Mouse (Mus musculus) kidney, adult 18-20 months (tissue): ENCODE measurements around the gene Nmi.

Source experiments
- DNase-seq: peaks from one replicate; pipeline ENCODE4 v3.0.0; 2021

The Nmi gene

DNA sequence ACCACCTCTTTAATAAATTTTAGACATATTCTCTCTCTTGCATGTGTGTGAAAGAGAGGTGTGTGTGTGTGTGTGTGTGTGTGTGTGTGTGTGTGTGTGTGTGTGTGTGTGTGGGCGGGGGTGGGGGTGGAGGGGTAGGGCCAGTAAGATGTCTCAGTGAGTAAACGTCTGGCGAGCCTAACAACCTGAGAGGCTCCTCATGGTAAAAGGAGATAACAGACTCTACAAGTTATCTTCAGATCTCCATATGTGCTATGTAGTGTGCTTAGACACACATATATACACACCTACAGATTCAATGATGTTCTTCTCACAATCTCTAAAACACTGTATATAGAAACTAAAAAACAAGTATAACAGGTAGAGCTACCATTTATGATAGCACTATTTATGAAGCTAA, 34.5 kb downstream of the Nmi start:
- DNase-seq: no peak

DNA sequence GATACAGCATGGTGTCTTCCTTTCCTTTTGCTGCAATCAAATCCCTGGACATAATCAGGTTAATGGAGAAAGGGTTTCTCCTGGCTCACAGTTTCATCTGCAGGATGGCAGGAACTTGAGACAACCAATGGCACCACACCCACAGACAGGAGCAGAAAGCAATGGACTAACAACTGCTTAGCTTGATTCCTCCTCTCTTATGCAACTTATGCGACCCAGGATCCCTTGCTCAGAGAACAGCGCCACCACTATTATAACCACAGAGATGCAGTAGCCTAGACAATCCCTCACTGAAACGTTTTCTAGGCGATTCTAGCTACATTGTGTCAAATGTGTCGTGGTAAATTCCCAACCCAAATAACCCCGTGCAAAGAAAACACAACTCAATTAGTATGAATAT, 36.3 kb downstream of the Nmi start:
- no peak for DNase-seq

- DNase-seq: no peak
Observed at GRCm38 (mm10) chr2:51936585-51936984, 36.7 kb downstream of the Nmi start.

DNA sequence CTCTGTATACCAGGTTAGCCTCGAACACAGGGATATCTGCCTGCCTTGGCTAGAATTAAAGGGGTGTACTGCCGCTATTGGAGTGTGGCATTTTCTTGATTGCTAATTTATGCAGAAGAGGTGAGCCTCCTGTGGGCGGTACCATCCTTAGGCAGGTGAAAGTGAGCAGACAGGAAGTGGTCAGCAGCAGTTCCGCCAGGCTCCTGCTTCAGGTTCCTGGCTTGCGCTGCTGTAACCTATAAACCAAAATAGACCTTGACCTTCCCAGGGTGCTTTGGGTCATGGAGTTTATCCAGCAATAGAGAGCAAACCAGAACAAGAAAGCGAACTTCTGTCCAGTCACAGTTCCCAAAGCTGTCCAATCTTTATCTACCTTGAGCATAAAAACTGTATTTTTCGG, 37.4 kb downstream of the Nmi start:
- no peak for DNase-seq

DNA sequence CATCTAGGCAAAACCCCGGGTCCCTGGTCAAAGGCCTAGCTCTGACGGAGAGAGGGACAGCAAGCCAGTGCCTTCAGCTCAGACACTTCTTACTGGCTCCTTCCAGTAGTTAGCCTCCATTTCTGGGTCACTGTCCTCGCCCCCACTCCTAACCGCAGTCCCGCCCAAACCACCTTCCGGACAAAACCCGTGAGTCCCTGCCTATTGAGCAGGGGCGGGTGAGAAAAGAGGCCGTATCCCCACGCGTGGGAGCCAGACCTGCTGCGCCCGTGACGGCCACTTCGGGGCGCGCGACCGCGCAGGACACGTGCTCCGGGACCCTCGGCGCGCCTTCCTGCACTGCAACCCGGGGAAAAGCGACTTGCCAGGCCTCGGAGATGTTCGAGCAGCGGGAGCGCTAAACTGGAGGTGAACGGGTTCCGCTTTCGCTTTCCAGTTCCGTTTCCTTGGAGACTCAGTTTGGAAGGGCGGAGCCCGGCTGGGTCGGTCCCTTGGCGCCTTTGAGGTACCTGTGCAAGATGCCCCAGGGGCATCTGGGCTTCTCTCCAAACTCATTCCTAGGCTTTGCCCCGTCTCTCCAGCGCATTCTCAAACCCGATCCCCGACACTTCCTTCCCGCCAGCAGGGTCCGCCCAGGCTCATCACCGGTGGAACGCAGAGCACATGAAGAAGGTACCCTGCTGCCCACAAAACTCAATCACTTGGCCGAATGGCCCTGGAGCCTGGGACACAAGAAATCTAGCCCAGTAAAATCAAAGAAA, 38.5 kb downstream of the Nmi start, which contains the start of gene Rbm43:
Gene Rbm43 (minus strand): TSS at position 590 of the 761 bp plus-strand sequence.
- DNase-seq: peak; percentile 75

DNA sequence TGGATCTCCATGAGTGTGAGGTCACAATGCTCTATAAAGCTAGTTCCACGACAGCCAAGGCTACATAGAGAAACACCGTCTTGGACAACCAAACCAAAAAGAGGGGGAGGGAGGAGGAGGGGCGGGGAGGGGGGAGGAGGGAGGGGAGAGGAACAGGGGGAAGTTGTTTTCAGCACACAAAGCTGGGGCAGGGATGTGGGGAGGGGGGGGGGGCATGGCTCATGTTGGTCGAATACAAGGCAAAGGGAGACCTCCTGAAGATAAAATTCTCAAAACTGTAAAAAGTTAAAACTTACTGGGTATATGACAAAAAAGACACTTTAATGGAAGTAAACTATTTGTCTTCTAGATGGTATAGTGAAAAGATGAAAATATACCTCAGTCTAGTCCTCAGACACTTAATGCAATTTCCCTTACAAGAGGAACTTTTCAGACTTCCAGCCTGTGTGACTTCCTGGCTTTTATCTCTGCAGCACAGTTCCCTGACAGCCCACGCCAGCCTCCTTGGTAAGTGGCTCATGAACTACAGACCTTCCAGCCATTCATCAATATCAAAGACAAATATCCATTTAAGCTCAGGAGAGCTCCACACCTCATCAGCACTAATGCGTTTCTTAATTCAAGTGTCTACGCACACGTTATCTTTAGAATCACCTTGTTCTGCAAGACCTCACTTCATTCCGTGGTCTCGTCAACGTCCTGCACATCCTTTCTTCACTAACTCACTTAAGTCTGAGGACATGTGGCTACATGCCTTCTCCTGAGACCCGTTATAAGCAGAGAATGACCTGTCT, 39.8 kb downstream of the Nmi start:
- DNase-seq: no peak

GRCm38 (mm10) chr2:51931241-51931640, 42.1 kb downstream of the Nmi start:
- no peak for DNase-seq

DNA sequence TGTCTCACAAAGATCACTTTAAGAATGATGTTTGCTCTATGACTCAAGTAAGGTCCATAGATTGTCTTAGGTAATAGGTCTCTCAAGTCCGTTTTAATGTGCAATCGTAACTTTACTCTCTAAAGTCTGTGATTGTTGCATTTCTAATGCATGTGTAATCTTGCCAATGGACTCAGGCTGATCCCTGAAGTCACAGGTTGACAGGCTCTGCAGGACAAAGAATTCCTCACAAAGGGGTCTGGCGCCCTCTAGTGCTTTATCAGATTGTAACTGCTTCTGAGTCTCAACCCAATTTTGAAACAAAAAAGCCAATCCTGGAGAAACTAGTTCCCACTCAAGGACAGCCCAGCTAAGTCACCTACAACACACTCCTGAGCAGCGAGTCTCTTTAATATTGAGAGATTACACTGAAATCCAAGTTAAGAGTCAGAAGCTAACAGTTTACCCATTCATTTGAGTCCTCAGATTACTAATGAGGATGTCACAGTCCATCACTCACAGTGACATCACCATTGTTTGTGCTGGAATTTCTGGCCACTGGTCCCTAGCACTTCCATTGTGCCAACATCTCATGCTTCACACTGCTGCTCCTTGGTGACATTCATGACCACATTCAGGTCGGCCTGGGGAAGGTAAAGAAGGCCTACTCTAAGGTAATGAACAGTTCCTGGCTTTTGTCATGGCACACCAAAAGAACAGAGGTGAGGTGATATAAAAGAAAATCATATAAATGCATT, 58.2 kb downstream of the Nmi start:
- peak; percentile 60 for DNase-seq

DNA sequence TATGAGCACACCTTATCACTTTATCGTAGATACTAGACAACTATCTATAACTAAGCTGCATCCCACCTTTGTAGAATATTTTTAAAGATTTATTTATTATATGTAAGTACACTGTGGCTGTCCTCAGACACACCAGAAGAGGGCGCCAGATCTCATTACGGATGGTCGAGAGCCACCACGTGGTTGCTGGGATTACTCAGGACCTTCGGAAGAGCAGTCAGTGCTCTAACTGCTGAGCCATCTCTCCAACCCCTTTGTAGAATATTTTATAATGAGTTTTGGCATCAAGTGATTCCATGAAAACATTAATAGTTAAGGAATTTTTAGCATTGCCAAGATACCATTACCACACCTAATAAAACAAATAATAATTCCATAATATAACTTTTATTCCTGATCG, 58.8 kb downstream of the Nmi start:
- no peak for DNase-seq

GRCm38 (mm10) chr2:51912740-51913139, 60.6 kb downstream of the Nmi start:
- no peak for DNase-seq

DNA sequence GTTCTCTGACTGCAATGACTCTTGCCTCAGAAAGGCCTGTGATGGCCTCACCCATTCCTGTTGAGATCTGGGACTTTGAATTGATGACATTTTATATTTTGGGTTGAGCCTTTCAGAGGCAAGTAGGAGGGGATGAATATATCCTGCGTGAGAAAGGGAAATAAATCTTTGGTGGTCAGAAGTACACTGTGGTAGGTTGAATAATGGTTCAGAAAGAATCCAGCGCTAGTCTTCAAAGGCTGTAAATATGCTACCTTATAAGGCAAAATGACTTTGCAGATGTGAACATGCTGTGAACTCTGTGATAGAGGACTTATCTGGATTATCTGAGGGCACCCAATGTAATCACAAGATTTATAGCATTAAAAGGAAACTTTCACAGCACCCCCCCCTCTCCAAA, 61.4 kb downstream of the Nmi start:
- no peak for DNase-seq

DNA sequence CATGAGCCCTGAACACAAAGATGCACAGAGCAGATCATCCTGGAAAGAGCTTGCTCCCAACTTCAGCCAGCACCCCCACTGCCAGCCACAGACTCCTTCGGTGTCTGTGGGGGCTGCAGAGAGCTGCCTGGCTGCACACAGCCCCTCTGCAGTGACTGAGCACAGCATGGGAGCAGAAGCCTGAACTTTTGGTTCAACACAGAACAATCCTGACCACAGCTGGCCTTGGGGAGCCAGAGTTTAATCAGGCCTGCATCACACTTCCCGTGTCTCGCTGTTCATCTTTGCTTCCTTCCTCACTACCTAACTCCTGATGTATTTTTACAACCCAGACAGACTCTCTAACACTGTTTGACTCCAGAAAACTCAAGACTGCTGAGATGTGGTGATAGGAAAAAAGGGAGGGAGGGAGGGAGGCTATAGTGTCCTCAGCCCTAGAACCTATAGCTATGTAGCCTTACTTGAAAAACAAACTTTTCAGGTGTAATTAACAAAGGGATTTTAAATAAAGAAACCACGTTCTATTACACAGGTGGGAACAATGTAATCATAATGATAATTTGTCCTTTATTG, 65.7 kb downstream of the Nmi start:
- DNase-seq: no peak

GRCm38 (mm10) chr2:51905637-51906036, 67.7 kb downstream of the Nmi start:
- DNase-seq: no peak
